Mouse (Mus musculus) megakaryocyte progenitor cell, adult 5-6 weeks (primary cell): Measurements from ENCODE around the gene Myo3b. TPM values are rescaled to one million over a fixed set of nuclear protein-coding genes. Genes with fewer than 3 reads are reported as not detected.

Experiments
- ATAC-seq: replicated peaks from 2 replicates; pipeline ENCODE4 v1.8.0; 2016; ENCODE audit warnings: mild to moderate bottlenecking, moderate TSS enrichment, inconsistent platforms; ENCODE audit not compliant: poor library complexity
- total RNA-seq, 2 experiments: library from RNA; stranded (forward) in 1 of 2; stranded (reverse) in 1 of 2; fragments of 157-497, 149-512 nt in 1 of 2; fragments of 200-1000 nt in 1 of 2; gene quantifications; 2 replicates each; pipeline versions ENCODE4 v1.2.3 to v1.2.4; 2015 to 2017

Gene Myo3b
- total RNA-seq, 2 experiments from 2014 or later, result 0.02 TPM; not detected in 1

GRCm38 (mm10) chr2:70127351-70128148 lies 88.6 kb downstream of the Myo3b start:
- 0 out of 2 replicates have a peak, but pooled peaks have one; percentile 19 for ATAC-seq

- no peak for ATAC-seq
Observed at GRCm38 (mm10) chr2:70128590-70128989, 89.7 kb downstream of the Myo3b start.

DNA sequence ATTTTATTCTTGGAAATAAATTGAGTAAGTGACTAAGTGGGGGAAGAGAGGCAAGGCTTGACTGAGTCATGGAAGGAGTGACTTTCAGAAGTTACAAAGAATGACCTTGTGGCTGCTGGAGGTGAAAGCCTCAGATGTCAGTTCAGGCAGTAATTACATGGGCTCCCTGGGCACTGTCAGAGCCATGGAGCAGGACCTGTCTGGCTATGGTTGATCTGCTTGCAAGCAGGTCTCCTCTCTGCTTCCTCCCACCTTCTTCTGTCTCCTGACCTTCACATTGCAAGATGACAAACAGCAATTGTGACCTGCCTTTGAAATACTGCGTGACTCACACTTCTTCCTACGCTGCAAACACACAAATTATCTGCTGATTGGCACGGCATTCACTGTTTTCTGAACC lies 90.6 kb downstream of the Myo3b start:
- no peak for ATAC-seq

GRCm38 (mm10) chr2:70133281-70133680 lies 94.4 kb downstream of the Myo3b start:
- ATAC-seq, result no peak

GRCm38 (mm10) chr2:70137226-70137998 lies 98.5 kb downstream of the Myo3b start:
- ATAC-seq, result no peak

DNA sequence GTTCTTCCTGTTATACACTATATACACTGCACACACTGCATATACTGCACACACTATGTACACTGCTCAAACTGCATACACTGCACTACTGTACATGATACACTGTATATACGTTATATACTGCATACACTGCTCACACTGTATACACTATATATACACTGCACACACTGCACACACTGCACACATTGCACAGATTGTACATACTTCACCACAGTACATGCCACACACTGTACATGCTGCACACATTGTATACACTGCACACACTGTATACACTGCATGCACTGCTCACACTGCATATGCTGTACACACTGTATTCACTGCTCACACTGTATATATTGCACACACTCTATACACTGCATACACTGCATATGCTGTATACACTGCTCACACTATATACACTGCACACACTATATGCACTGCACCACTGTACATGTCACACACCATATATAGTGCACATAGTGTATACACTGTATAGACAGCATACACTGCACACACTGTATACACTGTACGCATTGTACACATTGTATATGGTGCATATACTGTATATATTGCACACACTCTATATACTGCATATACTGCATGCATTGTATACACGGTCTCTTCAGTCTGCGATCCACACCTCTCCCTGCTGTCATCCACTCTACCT lies 104.7 kb downstream of the Myo3b start:
- ATAC-seq, result no peak

DNA sequence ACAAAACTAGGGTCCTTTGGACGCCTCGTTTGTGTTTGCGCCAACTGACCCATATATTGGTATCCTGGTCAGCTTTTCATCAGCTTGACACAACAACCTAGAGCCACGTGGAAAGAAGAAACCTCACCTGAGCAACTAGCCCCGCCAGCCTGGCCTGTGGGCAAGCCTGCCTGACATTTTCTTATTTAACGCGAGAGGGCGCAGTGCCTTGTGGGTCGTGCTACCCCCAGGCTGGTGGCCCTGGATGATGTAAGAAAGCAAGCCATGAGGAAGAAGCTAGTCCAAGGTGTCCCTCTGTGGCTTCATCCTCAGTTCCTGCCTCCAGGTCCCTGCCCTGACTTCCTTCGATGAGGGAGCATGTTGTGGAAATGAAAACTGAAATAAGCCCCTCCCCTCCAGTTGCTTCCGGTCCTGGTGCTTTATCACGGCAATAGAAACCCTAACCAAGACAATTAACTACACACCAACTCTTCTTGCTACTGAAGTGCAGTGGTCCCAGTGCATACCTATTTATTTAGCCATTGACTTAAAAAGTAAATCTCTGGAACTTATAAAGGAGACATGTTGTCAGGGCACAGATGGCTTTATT lies 108.2 kb downstream of the Myo3b start:
- peak; percentile 69 for ATAC-seq

DNA sequence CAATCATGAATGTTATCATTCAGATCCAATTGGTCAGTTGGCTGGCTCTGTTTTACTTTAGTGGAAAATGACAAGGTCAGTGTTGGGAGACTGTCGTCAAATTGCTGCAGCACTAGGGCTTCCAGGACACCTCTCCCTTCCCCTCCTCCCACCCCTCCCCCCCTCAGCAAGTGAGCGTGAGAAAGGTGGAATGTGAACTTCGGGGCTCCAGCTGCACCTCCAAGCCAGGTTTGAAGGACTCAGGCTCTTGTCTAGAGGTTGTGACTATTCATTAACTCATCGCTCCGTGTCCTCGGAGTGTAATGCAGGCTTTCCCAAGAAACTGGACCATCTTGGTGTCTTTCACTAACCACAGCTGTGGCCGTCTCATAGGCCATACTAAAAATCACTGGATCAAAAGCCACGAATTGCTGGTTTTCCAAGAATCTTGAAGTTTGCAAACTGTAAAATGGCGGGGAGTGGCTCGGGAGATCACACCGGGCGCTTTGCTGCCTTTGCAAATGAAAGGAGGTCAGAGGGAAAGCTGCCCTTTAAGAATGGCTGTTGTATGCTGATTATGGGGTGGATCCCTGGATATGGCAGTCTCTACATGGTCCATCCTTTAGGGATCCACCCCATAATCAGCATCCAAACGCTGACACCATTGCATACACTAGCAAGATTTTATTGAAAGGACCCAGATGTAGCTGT lies 110.0 kb downstream of the Myo3b start:
- no peak for ATAC-seq

DNA sequence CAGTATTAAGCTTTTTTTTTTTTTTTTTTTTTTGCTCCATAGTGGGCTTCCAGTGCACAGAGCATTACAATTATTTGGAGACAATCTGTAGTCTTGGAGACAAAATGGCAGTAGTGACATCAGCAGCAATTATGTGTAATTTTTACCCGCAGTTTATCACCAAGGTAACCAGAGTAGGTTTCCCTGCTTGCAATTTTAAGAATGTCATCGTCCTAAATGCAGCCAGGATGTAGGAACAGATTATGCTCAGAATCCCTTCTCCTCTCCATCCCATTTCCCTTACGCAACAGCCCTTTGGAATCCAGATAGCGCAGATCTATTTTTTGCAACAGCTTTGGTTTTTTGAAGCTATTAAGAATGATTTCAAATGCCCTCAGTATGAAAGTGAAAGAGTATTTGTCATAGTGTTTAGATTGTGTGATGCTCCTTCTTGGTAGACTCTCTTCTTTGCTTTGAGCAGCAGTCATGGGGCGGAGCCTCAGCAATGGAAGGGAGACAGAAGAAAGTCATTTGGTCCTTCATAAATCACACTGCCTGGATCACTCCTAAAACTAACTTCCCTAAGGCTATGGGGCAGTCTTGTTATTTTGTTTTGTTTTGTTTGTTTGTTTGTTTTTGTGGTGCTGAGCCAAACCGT lies 111.6 kb downstream of the Myo3b start:
- ATAC-seq, result no peak

DNA sequence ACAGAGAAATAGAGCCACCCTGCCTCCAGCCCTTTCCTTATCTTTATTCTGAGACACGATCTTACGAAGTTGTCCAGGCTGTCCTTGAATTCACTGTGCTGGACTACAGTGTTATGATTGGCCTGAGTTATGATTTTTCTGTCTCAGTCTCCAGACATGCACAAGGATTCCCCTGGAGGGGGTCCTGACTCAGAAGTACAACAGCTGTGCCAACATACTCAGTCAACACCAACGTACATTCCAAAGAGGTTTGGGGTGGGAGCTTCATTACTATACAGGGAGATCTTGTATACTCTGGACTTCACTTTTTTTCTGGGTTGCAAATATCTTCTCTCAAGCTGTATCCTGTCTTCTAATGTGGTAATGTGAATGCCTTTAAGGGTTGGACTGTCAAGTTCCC lies 113.0 kb downstream of the Myo3b start:
- no peak for ATAC-seq

DNA sequence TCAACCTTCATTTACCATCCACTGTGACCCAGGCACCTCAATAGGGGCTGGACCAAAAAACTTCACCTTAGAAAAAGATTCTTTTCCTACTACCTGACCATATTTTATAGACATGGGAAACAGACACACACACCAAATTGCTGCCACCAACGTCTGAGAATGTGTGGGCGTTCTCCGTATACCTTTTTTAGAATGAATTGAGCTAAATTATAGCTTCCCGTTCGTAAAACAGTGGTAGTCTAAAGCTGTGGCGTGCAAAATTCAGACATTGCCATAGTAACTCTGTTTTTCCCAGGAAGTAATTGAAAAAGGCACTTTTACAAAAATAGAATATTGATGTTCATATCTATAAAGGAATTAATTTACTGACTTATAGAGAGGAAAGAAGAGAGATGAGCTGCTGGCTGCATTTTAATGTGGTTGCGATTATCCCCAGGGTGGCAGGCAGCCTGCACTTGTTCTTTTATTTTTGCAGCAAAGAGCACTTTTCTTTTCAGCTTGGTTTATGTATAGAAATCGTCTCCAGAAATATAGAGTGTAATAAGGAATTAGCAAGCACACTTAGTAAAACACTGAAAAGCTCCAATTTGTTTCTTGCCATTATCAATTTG lies 116.4 kb downstream of the Myo3b start:
- ATAC-seq, result no peak

DNA sequence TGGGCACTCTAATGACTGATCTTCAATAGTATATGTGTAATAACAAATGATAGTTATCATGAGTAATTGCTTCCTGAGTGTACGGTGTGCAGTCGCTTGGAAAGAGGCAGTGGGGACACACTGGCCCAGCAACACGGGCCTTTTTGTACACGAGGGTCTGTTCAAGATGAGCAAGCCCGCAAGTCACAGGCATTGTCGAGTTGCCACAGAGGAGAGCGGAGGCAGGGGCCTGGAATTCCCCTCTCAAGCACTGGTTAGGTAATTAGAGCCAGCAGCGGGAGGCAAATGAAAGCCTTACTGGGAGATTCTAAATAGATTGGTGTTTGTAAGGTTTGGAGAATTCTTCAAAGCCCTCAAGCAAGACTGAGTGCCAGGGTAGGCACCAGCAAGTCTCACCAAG lies 120.6 kb downstream of the Myo3b start:
- no peak for ATAC-seq

- no peak for ATAC-seq
Observed at GRCm38 (mm10) chr2:70166231-70166630, 127.3 kb downstream of the Myo3b start.

GRCm38 (mm10) chr2:70167944-70168935 lies 129.3 kb downstream of the Myo3b start:
- no peak for ATAC-seq

DNA sequence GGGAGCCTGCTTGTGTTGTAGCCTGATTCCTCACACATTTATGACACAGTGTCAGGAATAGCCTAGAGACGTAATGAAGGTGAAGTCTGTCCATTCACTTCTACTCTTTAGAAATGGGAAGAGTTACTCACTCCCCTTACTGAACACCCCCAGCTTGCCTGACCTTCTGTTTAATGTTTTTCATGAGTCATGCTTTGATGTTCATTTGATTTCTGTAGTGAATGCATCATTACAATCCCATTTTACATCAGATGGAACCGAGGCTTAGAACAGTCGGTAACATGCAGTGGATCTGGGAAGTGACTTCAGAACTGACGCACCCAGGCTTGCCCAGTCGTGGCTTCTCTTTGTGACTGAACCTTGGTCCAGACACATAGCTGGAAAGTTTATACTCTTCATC lies 131.5 kb downstream of the Myo3b start:
- ATAC-seq, result no peak

DNA sequence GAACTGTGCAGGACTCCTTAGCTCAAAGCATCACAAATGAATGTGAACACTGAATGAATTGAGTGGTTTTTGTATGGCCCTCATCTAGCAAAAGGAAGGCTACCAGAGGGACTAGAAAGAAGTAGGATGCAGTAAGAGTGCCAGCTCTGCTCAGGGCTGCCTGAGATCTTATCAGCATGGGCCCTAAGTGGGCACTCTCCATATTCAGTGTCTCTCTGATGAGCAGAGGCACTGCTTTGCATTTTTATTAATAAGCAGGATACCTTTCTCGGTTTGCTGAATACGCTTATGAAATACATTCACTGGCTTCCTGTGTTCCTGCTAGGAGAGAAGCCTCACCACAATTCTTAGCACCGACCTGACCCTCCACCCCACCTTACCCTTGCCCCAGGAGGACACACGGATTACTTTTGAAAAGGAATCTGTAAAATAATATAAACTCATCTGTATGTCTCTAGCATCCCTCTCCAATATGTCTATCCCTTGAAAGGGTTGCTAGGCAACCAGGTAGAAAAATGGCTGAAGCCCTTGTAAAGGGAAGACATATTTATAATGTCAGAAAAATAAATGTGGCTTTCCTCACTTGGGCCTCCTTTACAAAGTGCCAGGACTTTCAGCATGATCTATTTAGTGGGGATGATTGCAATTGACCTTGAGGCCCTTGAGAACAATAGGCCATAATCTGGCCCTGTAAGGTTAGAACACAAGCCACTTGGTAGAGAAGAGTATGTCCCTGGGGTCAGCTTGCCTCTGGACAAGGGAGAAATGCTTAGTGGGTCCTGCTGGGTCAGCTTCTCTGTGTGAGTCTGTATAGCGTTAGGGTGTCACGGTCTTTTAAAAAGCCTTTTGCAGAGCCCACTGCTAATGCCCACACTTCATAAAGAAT lies 138.1 kb downstream of the Myo3b start:
- no peak for ATAC-seq

DNA sequence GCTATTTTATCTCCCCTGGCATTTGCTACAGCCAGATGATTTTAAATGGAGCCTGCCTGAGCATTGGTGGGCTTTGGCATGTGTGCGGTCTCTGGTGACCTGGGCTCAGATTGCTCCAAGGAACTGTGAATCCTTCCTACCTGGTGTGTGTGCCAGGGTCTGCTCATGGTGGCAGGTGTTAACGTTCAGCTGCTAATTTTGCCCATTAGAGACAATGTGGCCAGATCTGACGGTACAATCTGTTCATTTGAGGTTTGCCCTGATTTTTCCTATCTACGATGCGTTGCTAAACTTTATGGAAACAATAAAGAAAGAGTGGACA lies 138.7 kb downstream of the Myo3b start:
- no peak for ATAC-seq

DNA sequence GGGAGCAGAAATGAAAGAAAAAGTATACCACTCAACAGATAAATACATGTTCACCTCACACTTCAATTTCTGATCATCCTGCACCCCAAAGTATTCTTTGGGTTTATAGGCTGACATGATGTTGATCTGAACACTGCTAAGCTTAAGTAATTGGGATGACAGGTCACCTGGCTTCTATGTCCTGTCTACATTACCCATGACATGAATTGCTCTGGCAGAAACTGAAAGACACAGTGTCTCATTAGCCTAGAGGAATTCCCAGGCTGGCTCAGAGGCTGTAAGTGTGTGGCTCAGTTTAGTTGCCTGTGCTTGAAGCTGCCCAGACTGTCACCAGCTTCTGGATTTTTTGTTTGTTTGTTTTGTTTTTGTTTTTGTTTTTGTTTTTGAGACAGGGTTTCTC lies 139.3 kb downstream of the Myo3b start:
- ATAC-seq, result no peak
